Mouse (Mus musculus) heart, embryonic 15.5 days (tissue): ENCODE data around the gene Pon2. TPM values are rescaled to one million over a fixed set of nuclear protein-coding genes. Genes with fewer than 3 reads are reported as not detected.
"Not testable (repeated sequence)": the region's sequence is repeated elsewhere in the genome, so short reads cannot be mapped to it uniquely, and the experiment has no call there.

Source experiments
- ATAC-seq: fragments of 200-750 bp; cut with Nextera tagmentation; replicated peaks from 2 replicates; pipeline ENCODE4 v1.8.0; 2017; ENCODE audit warnings: low read depth, moderate TSS enrichment; ENCODE audit not compliant: insufficient number of reproducible peaks, insufficient read depth, low FRiP score
- H3K27ac ChIP-seq: fragments of 300-500 bp; sonication (generic); 2 replicates; pipeline ENCODE4 v1.5.1; 2015; ENCODE audit warnings: mild to moderate bottlenecking, inconsistent platforms
- H3K27me3 ChIP-seq: fragments of 300-500 bp; sonication (generic); 2 replicates; pipeline ENCODE4 v1.6.1; 2015; ENCODE audit warnings: inconsistent platforms
- H3K36me3 ChIP-seq: fragments of 300-500 bp; sonication (generic); 2 replicates; pipeline ENCODE4 v1.6.1; 2015; ENCODE audit warnings: mild to moderate bottlenecking, inconsistent platforms
- H3K4me1 ChIP-seq: fragments of 300-500 bp; sonication (generic); replicated peaks from 2 replicates; pipeline ENCODE4 v1.6.1; 2015; ENCODE audit warnings: inconsistent platforms
- H3K4me2 ChIP-seq: fragments of 300-500 bp; sonication (generic); 2 replicates; pipeline ENCODE4 v1.6.1; 2015; ENCODE audit warnings: inconsistent platforms, mild to moderate bottlenecking, moderate library complexity
- H3K4me3 ChIP-seq: fragments of 300-500 bp; sonication (generic); 2 replicates; pipeline ENCODE4 v1.5.1; 2015; ENCODE audit warnings: mild to moderate bottlenecking, inconsistent platforms
- H3K9ac ChIP-seq: fragments of 300-500 bp; sonication (generic); 2 replicates; pipeline ENCODE4 v1.6.1; 2015; ENCODE audit warnings: mild to moderate bottlenecking, inconsistent platforms
- H3K9me3 ChIP-seq: fragments of 300-500 bp; sonication (generic); replicated peaks from 2 replicates; pipeline ENCODE4 v1.6.1; 2016; ENCODE audit warnings: inconsistent platforms
- WGBS: fragments of 180-500 bp; shearing (Covaris S2); methylation state at CpG from one replicate; pipeline ENCODE4 v1.1.7; 2015; ENCODE audit warnings: mixed read lengths; 5-methylcytosine and 5-hydroxymethylcytosine counted together
- polyA plus RNA-seq: library from polyadenylated mRNA; unstranded; fragments of >200 nt; fragmentation: Nextera tagmentation; extraction: Ambion mirVana; gene quantifications from 2 replicates; pipeline ENCODE4 v1.2.1, GENCODE M21; 2015

Pon2 gene
- 43.4 and 45.3 TPM in 2 replicates for polyA plus RNA-seq

DNA sequence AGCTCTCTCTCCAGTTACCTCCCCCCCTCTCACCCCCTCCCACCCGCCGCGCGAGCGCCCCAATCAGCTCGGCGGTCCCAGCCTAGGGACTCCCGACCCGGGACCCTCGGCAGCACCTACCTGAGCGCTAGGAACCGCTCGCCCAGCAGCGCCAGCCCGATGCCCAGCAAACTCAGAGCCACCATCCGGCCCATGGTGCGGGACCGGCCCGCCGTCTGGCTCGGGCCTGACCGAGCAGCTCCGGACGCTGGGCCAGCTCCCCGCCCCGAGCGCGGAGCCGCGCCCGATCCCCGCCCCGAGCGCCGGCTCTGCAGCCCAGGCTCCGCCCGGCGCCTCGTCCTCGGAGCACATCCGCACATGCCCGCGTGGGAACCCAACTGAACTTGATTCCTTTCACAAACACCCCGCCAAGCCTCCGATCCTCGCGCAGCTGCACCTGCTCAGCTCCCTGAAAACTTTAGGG is at the start of gene Pon2:
Pon2 (minus strand) TSS at position 364 of the 463 bp plus-strand sequence.
- Histone ChIP-seq H3K4me2 (peak within 1 kb of the TSS; percentile 83), H3K36me3 (no peaks in the 10 kb centered on the region), H3K9ac (peak within 1 kb of the TSS; percentile 86), H3K27me3 (no peaks in the 10 kb centered on the region), H3K4me3 (peak within 1 kb of the TSS; percentile 84), H3K4me1 (peaks cover 5% of the 10 kb centered on the region; the same call in 1 of the 2 replicates), H3K9me3 (no peaks in the 10 kb centered on the region), H3K27ac (peak within 1 kb of the TSS; percentile 92)
- ATAC-seq: peak; percentile 94
- under 1% methylated on average over 39 of the region's 47 CpGs for WGBS

DNA sequence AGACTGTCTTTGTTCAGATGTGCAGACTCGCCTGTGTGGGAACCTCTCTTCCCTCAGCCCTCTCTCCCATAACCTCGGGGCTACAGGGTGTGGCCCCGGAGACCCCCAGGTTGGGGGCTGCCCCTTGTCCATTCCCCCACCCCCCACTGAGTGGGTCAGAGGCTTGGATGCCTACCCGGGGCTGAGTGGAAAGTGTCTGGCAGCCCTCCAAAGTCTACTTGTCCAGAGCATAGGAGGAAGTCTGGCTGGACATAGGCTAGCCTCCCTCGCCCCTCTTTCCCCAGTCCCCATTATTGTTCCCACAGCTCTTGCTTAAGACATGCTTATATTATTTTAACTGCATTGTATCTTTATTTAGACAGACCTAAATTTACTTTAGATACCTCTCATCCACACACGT is 46.0 kb upstream of the Pon2 start:
- peak overlapping the region; percentile 12; the same call in 1 of the 2 replicates for H3K27ac ChIP-seq
- peak overlapping the region; percentile 27; the same call in 1 of the 2 replicates for H3K4me2 ChIP-seq
- H3K9ac ChIP-seq: no peak overlapping the region
- peak; percentile 60; the same call in 1 of the 2 replicates for ATAC-seq
- 50% methylated on average over 6 of the region's 6 CpGs for WGBS
- peaks cover 8% of the 10 kb centered on the region for H3K4me1 ChIP-seq
- H3K9me3 ChIP-seq: no peaks in the 10 kb centered on the region
- no peak overlapping the region for H3K4me3 ChIP-seq
- H3K27me3 ChIP-seq: no peaks in the 10 kb centered on the region
- H3K36me3 ChIP-seq: no peaks in the 10 kb centered on the region

DNA sequence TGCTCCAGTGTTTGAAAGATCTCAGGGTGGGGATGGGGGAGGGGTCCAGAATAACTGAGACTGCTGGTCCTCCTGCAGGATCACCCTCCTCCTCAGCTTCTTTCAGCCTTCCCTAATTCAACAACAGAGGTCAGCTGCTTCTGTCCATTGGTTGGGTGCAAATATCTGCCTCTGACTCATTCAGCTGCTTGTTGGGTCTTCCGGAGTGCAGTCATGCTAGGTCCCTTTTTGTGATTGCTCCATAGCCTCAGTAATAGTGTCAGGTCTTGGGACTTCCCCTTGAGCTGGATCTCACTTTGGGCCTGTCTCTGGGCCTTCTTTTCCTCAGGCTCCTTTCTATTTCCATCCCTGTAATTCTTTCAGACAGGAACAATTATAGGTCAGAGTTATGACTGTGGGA is 41.0 kb upstream of the Pon2 start:
- not testable (repeated sequence) for H3K27ac ChIP-seq, H3K36me3 ChIP-seq, H3K9ac ChIP-seq, H3K27me3 ChIP-seq, H3K4me1 ChIP-seq, H3K4me2 ChIP-seq, ATAC-seq, H3K9me3 ChIP-seq, H3K4me3 ChIP-seq
- WGBS: 67% methylated on average over 1 of the region's 1 CpGs

DNA sequence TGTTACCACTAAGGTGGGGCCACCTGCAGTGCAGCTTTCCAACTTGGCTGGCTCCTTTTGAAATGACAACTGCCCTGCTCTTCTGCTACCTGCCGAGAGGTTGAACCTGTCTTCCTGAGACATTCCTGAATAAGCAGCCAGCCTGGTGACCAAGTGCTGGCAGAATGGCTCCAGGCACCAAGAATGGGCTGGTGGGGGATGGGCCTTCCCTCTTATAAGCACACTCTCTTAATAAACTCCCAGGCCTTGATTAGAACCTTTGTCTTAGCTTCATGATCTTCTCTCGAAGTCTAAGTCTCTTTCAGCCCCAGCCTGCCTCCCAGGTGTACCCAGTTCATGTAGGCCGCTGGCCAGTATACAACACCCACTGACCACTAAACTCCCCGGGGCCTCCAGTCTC is 40.5 kb upstream of the Pon2 start:
- not testable (repeated sequence) for H3K4me3 ChIP-seq, H3K4me2 ChIP-seq, H3K4me1 ChIP-seq, H3K9me3 ChIP-seq, ATAC-seq, H3K9ac ChIP-seq, H3K36me3 ChIP-seq, H3K27ac ChIP-seq, H3K27me3 ChIP-seq
- whole genome bisulfite sequencing: 88% methylated on average over 4 of the region's 4 CpGs

DNA sequence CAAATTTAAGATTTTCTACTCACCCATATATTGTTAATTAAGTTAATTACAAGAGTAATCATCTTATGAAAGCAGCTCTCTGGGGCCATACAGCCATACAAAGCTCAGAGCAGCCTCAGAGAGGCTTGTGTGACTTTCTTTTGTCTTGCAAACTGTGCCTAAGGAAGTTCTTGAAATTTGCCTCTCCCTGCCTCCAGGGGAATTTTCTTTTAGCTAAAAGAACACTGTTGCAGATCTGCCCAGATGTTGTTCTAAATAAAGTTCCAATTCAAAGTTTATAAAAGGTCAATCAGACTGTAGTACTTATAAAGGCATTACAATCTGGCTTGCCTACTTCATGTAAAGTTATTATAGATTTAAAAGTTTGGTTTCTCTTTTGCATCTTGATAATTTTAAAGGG is 37.8 kb upstream of the Pon2 start:
- H3K4me1 ChIP-seq, H3K27me3 ChIP-seq, H3K36me3 ChIP-seq, H3K4me2 ChIP-seq, H3K27ac ChIP-seq, H3K9me3 ChIP-seq, H3K9ac ChIP-seq, ATAC-seq, H3K4me3 ChIP-seq: not testable (repeated sequence)

DNA sequence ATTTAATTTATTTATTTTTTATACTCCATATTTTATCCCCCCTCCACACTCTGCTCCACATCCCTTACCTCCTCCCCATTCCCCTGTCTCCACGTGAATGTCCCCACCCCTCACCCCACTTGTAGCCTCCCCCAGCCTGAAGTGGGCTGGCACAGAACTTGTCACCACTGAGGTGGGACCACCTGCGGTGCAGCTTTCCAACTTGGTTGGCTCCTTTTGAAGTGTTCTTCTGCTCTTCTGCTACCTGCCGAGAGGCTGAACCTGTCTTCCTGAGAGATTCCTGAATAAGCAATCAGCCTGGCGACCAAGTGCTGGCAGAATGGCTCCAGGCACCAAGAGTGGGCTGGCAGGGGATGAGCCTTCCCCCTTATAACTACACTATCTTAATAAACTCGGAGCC is 35.8 kb upstream of the Pon2 start:
- Histone ChIP-seq H3K27me3 (no peaks in the 10 kb centered on the region), H3K9ac (no peak overlapping the region), H3K9me3 (no peaks in the 10 kb centered on the region), H3K4me1 (no peaks in the 10 kb centered on the region), H3K36me3 (no peaks in the 10 kb centered on the region), H3K27ac (no peak overlapping the region), H3K4me2 (peak overlapping the region; percentile 45), H3K4me3 (no peak overlapping the region)
- no peak for ATAC-seq
- 68% methylated on average over 5 of the region's 5 CpGs for WGBS

DNA sequence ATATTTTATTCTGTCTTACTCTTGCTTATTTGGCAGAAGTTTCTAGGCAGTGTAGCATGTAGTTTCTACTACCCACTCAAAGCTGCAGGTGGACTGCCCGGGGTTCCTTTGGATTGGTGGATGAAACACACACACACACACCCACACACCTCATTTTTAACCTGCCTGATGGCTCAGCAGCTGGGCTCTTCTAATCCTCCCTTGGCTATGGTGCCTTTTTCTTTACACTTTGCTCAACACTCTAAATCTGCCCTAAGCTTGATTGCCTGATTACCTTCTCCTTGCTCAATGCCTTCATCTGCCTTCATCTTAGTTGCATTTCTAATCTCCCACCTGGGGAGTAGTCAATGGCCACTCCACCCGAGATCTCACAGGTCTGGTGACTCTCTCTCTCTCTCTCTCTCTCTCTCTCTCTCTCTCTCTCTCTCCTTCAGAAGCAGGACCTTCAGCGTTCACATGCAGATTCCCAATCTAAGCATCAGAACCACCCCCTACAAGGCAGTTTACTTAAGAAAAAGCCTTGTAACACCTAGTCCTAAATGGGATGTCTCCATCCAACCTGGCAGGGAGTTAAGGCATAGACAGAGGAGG is 34.4 kb upstream of the Pon2 start:
- H3K36me3 ChIP-seq: no peaks in the 10 kb centered on the region
- H3K4me3 ChIP-seq: no peak overlapping the region
- H3K27ac ChIP-seq: no peak overlapping the region
- WGBS: 77% methylated on average over 3 of the region's 3 CpGs
- no peaks in the 10 kb centered on the region for H3K9me3 ChIP-seq
- no peak overlapping the region for H3K9ac ChIP-seq
- H3K4me1 ChIP-seq: no peaks in the 10 kb centered on the region
- ATAC-seq: no peak
- no peaks in the 10 kb centered on the region for H3K27me3 ChIP-seq
- H3K4me2 ChIP-seq: no peak overlapping the region

DNA sequence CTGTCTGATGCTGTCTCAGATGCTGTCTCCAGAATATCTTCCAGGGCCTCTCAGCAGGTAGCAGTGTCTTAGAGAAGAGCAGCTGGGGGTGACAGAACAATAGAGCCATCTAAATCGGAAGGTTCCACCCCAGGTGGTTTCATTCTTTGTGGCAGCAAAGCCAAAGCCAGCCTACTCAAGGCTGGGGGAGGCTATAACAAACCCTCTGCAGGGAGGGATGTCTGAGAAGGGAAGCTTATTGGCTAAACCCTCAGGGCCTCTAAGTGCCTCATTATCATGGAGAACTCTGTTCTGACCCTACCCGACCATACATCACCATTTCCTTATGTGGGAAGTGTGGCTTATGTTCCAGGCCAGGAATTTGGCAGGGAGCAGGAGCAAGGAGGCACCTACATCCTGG is 26.9 kb upstream of the Pon2 start:
- Histone ChIP-seq H3K4me3 (no peak overlapping the region), H3K36me3 (no peaks in the 10 kb centered on the region), H3K9me3 (no peaks in the 10 kb centered on the region), H3K4me2 (no peak overlapping the region), H3K9ac (no peak overlapping the region), H3K27me3 (no peaks in the 10 kb centered on the region), H3K4me1 (no peaks in the 10 kb centered on the region), H3K27ac (no peak overlapping the region)
- ATAC-seq: no peak
- 65% methylated on average over 2 of the region's 2 CpGs for WGBS

DNA sequence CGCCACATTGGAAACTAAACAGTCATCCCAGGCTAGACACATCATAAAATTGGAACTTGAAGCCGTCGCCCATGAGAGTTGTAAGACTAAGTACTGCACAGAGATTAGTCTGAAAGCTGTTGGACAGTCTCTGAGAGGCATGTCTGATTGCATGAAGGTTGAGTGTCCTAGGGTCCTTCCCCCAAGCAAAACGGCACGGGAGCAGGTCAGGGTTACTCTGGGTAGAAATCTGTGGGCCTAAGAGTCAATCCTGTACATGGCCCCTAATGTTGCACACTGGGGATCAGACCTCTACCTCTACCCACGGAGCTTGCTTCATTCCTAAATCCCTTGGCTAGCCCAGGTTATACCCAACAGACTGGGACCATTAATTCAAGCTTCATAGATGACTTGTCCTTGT is 25.8 kb upstream of the Pon2 start:
- not testable (repeated sequence) for ATAC-seq, H3K4me1 ChIP-seq, H3K36me3 ChIP-seq, H3K9ac ChIP-seq, H3K9me3 ChIP-seq, H3K27me3 ChIP-seq, H3K4me3 ChIP-seq, H3K4me2 ChIP-seq, H3K27ac ChIP-seq
- 88% methylated on average over 6 of the region's 6 CpGs for WGBS

DNA sequence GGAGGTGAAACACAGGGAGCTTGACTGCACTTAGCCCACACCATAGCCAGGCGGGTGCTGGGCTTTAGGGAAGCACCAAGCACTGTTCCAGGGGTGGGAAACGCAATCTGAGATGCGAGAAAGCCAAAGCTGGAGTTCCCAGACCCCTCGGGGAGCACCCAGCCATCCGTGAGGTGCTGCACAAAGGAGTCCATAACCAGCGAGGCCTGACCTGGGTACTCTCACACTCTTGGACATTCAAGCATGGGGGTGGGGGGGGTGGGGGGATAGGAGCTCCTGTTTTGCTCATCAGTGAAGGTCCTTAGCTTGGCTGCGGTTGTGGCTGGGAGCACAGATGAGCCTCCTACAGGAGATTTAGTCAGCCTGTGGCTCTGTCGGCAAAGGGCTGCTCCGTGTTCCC is 18.4 kb upstream of the Pon2 start:
- Histone ChIP-seq H3K27me3 (no peaks in the 10 kb centered on the region), H3K4me1 (peaks cover 3% of the 10 kb centered on the region; the same call in 1 of the 2 replicates), H3K9ac (no peak overlapping the region), H3K36me3 (no peaks in the 10 kb centered on the region), H3K27ac (no peak overlapping the region), H3K4me2 (no peak overlapping the region), H3K9me3 (no peaks in the 10 kb centered on the region), H3K4me3 (no peak overlapping the region)
- WGBS: 90% methylated on average over 9 of the region's 9 CpGs
- no peak for ATAC-seq

DNA sequence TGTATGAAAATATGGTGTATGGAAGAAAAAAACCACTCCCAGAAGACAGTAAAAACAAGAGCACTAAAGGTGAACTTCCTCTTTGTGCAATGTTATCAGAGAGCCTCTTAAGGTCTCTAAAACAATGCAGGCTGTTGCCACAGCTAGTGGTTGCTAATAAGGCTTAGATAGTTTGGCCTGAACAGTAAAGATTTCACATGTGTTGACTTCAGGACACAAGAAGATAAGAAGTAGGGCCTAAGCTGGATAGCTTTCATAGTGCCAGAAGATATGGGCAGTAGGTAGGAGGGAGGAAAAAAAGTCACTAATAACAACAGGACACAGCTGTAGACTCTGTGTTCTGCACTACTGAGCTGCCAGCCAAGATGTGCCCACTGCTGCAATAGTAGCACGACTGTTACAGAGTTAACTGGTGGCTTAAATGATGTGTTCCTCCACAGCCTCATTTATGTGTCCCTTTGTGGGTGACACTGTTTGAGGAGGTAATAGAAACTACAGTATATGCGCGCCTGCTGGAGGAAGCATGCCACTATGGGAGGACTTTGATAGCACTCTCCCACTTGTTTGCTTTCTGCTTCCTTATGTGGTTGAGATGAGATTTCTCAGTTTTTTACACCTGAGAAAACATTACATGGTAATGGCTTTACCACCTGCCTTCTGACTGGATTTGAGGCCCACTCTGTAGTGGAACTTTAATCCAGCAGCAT is 17.0 kb upstream of the Pon2 start:
- no peaks in the 10 kb centered on the region for H3K36me3 ChIP-seq
- H3K27ac ChIP-seq: no peak overlapping the region
- H3K4me2 ChIP-seq: no peak overlapping the region
- 77% methylated on average over 3 of the region's 3 CpGs for WGBS
- peaks cover 3% of the 10 kb centered on the region; the same call in 1 of the 2 replicates for H3K4me1 ChIP-seq
- ATAC-seq: 0 out of 2 replicates have a peak, but pooled peaks have one; percentile 14
- no peaks in the 10 kb centered on the region for H3K27me3 ChIP-seq
- no peak overlapping the region for H3K4me3 ChIP-seq
- no peak overlapping the region for H3K9ac ChIP-seq
- H3K9me3 ChIP-seq: no peaks in the 10 kb centered on the region
